Mouse (Mus musculus) CH12.LX (cell line): ENCODE results near the gene Olfr1509.

Experiments used
- BHLHE40 ChIP-seq: IDR thresholded peaks from 2 replicates; pipeline ENCODE4 v1.6.1; 2011; ENCODE audit warnings: mild to moderate bottlenecking, low read depth, low read length, improper control_type of control experiment
- CHD1 ChIP-seq: IDR thresholded peaks from 2 replicates; pipeline ENCODE4 v1.6.1; 2012; ENCODE audit warnings: low read depth, low read length, improper control_type of control experiment, inconsistent platforms
- CTCF ChIP-seq, 2 experiments: IDR thresholded peaks in 1 of 2; conservative IDR thresholded peaks in 1 of 2; 2 replicates each; pipeline ENCODE4 v1.5.1; 2011 to 2012; ENCODE audit warnings: low read depth in 2 of 2, low read length in 2 of 2, improper control_type of control experiment in 1 of 2, inconsistent platforms in 1 of 2, mild to moderate bottlenecking in 1 of 2, moderate library complexity in 1 of 2
- EP300 ChIP-seq: IDR thresholded peaks from 2 replicates; pipeline ENCODE4 v1.6.1; 2011; ENCODE audit warnings: low read length, improper control_type of control experiment
- MAFK ChIP-seq: IDR thresholded peaks from 2 replicates; pipeline ENCODE4 v1.6.1; 2011; ENCODE audit warnings: low read length, improper control_type of control experiment; ENCODE audit not compliant: insufficient replicate concordance
- POLR2A ChIP-seq: IDR thresholded peaks from 2 replicates; pipeline ENCODE4 v1.6.1; 2011; ENCODE audit warnings: low read depth, mild to moderate bottlenecking, improper control_type of control experiment, low read length
- POLR2AphosphoS2 ChIP-seq: IDR thresholded peaks from 2 replicates; pipeline ENCODE4 v1.6.1; 2011; ENCODE audit warnings: low read depth, low read length, improper control_type of control experiment
- SIN3A ChIP-seq: IDR thresholded peaks from 2 replicates; pipeline ENCODE4 v1.6.1; 2012; ENCODE audit warnings: low read length, improper control_type of control experiment, inconsistent platforms
- USF1 ChIP-seq: IDR thresholded peaks from 2 replicates; pipeline ENCODE4 v1.6.1; 2014; ENCODE audit warnings: low read depth, mild to moderate bottlenecking, inconsistent platforms, low read length, improper control_type of control experiment
- ZMIZ1 ChIP-seq: IDR thresholded peaks from 2 replicates; pipeline ENCODE4 v1.6.1; 2012; ENCODE audit warnings: low read depth, mild to moderate bottlenecking, inconsistent platforms, low read length, improper control_type of control experiment

DNA sequence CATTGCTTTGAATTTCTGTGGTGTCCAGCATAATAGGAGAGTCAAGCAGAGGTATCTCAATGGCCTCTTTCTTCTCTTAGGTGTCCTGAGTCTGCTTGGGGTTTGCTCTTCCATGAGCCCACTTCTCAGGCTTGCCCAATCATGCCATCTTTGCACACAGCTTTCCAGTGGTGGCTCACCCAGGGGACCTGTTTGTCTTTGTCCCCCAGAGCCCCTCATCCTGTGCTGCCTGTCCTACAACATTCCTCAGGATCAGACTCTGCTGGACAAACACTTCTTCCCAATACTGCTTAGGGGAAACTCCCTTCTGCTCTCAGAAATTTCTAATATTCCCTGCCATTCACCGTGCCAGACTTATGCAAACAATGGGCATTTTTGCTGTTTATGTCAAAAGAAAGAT lies 22.9 kb downstream of the Olfr1509 start:
- no peak for TF ChIP-seq EP300
- TF ChIP-seq POLR2A, result no peak
- no peak for TF ChIP-seq BHLHE40
- no peak for TF ChIP-seq MAFK
- no peak for TF ChIP-seq CTCF (conservative IDR thresholded peaks at IDR 0.05 in 1 of 2, IDR thresholded peaks at IDR 0.05 in 1 of 2; ENCODE audit: low read depth in 2 of 2, low read length in 2 of 2)
- no peak for TF ChIP-seq USF1
- TF ChIP-seq CHD1, result no peak
- TF ChIP-seq POLR2AphosphoS2, result no peak
- TF ChIP-seq SIN3A, result no peak
- TF ChIP-seq ZMIZ1, result no peak
